Mouse (Mus musculus) hindbrain, embryonic 10.5 days (tissue): ENCODE results near the gene Rad23a. TPM values are rescaled to one million over a fixed set of nuclear protein-coding genes. Genes with fewer than 3 reads are reported as not detected.
A peak's percentile ranks its signal among the peaks of the same experiment; 100 is the strongest.

ENCODE experiments used
- DNase-seq: peaks from one replicate; pipeline ENCODE4 v3.0.0-alpha.2; 2017; ENCODE audit warnings: low spot score
- H3K27ac ChIP-seq: fragments of 300-500 bp; sonication (generic); 2 replicates; pipeline ENCODE4 v1.5.1; 2016; ENCODE audit warnings: mild to moderate bottlenecking, moderate library complexity
- H3K27me3 ChIP-seq: fragments of 300-500 bp; sonication (generic); 2 replicates; pipeline ENCODE4 v1.6.1; 2016; ENCODE audit warnings: mild to moderate bottlenecking; ENCODE audit not compliant: poor library complexity, insufficient read depth, severe bottlenecking
- H3K36me3 ChIP-seq: fragments of 300-500 bp; sonication (generic); 2 replicates; pipeline ENCODE4 v1.6.1; 2016; ENCODE audit warnings: mild to moderate bottlenecking, moderate library complexity
- H3K4me1 ChIP-seq: fragments of 300-500 bp; sonication (generic); replicated peaks from 2 replicates; pipeline ENCODE4 v1.6.1; 2016; ENCODE audit warnings: mild to moderate bottlenecking
- H3K4me3 ChIP-seq: fragments of 300-500 bp; sonication (generic); 2 replicates; pipeline ENCODE4 v1.5.1; 2016; ENCODE audit warnings: mild to moderate bottlenecking, moderate library complexity
- H3K9me3 ChIP-seq: fragments of 300-500 bp; sonication (generic); 2 replicates; pipeline ENCODE4 v1.6.1; 2016; ENCODE audit warnings: mild to moderate bottlenecking, moderate library complexity
- WGBS: fragments of 180-500 bp; shearing (Covaris S2); methylation state at CpG from one replicate; pipeline ENCODE4 v1.1.7; 2016; 5-methylcytosine and 5-hydroxymethylcytosine counted together
- polyA plus RNA-seq: library from polyadenylated mRNA; unstranded; fragments of >200 nt; fragmentation: Nextera tagmentation; extraction: Ambion mirVana; gene quantifications from 2 replicates; pipeline ENCODE4 v1.2.1, GENCODE M21; 2016

The Rad23a gene
- polyA plus RNA-seq, 1 experiment from 2014 or later: 115 TPM

DNA sequence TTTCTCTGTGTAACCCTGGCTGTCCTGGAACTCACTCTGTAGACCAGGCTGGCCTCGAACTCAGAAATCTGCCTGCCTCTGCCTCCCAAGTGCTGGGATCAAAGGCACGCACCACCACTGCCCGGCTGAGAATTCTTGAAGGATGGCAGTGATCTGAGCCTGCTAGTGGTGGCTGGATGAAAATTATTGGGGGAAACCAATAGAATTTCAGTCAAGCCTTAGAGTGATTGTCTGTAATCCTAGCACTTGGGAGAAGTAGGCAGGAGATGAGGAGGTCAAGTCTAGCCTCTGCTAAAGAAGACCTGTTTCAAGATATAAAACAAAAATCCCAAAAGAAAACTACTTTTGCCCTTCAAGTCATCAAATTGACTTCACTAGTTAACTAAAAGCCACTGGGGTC is 16.0 kb upstream of the Rad23a start:
- DNase-seq: no peak
- H3K27ac ChIP-seq: peak overlapping the region; percentile 92; the same call in 1 of the 2 replicates

DNA sequence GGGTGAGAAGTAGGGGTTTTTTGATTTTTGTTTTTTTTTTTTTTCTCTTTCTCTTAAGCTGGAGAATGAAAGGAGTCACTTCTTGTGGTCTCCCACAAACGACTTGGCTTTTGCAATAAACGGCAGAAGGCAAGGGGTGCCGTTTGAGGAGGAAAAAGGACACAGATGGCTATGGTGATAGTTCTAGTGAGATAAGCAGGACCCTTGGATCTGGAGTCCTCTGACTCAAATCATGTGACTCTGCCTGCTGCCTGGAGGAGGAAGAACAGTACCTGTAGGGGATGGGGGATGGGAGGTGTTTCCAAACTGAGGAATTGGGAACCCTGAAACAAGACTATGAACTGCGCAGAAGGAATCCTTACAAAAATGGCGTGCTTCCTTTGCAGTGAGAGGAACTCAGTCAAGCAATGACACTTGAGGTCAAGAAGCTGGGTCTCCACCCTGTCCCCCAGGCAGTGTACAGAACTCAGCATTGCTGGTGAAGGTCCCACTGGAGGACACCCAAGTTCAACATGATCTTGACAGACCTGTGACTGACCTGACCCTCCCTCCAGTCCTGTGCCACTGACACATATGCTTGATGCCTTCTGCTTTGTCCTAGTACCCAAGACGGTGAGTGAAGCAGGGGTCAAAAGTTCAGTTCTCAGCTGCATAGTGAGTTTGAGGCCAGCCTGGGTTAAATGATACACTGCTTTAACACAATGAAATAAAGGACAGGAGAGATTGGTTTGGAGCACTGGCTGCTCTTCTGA is 7.4 kb upstream of the Rad23a start:
- peak overlapping the region; percentile 99 for H3K4me3 ChIP-seq
- 58% methylated on average over 6 of the region's 6 CpGs for WGBS
- H3K27ac ChIP-seq: peak overlapping the region; percentile 97
- H3K9me3 ChIP-seq: no peaks in the 10 kb centered on the region
- peaks cover 37% of the 10 kb centered on the region for H3K4me1 ChIP-seq
- H3K36me3 ChIP-seq: peaks cover 34% of the 10 kb centered on the region
- no peaks in the 10 kb centered on the region for H3K27me3 ChIP-seq
- no peak for DNase-seq

More for the DNA sequence above, 16.0 kb upstream of the Rad23a start:
- peaks cover 25% of the 10 kb centered on the region for H3K36me3 ChIP-seq
- peak overlapping the region; percentile 97 for H3K4me3 ChIP-seq
- H3K4me1 ChIP-seq: peaks cover 14% of the 10 kb centered on the region
- no peaks in the 10 kb centered on the region for H3K9me3 ChIP-seq
- 0 out of 2 replicates have a peak, but pooled peaks cover 5% of the 10 kb centered on the region for H3K27me3 ChIP-seq
- 97% methylated on average over 3 of the region's 3 CpGs for WGBS

DNA sequence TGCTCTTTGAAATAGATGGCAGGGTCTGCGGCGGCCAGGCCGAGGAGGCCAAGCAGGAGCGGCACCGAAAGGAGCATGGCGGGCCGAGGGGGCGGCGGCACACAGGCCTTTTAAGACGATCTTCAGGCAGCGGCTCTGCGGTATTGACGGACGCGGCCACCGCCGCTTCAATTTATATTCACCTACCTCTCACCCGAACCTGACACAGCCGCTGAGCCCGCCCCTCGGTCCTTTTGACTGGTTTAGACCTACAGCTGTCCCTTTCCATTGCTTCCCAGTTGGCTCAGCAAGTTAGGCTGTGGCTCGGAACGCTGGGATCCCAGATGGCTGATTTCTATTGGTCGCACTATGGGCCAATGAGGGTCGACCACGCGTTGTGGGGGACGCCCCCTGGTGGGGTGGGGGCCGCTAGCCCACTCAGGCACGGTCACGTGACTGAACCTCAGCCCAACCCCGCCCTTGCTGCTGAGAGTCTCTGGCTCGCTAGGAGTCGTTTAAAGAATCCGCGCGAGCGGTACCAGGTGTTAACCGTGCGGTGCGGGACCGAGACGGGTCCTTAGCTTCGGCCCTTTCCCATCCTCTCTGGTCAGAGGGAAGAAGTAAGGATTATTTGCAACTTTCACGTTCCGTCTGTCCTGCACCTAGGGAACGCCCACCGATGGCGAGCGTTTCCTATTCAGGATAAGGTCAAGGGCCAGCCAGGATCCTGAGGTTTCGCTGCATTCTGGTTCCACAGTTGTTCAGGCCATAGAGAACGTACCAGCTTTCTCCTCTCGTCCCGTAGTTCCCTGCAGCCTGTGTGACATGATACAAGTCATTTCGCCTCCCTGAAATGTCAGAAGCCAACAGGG is 6.5 kb upstream of the Rad23a start, which contains the start of gene Calr:
TSS of gene Calr (minus strand) at position 213 of the 851 bp plus-strand sequence.
- peak; percentile 100 for DNase-seq
- Histone ChIP-seq H3K27ac (peak within 1 kb of the TSS; percentile 97), H3K9me3 (no peaks in the 10 kb centered on the region), H3K27me3 (no peaks in the 10 kb centered on the region), H3K36me3 (peaks cover 43% of the 10 kb centered on the region), H3K4me1 (peaks cover 37% of the 10 kb centered on the region), H3K4me3 (peak within 1 kb of the TSS; percentile 99)
- under 1% methylated on average over 55 of the region's 55 CpGs for WGBS

DNA sequence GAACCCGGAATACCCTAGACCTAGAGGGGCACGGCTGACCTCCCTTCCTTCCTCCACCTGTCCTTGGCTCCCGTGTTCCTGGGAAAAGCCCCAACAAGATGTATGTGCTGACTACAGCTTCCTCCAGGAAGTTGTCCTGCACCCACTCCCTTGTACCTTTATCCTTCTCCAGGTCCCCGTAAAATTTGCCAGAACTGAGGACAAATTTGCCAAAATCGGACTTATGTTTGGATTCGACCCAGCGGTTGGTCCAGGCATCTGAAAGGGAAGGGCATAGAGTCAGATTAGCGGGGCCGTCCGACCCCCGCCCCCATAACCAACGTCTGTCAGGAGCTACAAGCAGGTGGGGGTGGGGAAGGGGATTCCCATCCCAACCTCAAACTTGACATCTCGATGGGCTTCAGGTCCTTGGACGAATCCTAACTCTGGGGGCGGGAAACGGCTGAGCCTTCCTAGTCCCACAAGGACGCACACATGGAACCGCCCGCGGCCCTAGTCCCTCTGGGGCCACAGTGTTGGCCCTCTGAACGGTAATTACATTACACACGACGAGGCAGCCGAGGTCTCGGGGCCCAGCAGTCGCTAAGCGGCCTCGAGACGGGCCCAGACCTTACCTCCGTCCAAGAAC is 5.7 kb upstream of the Rad23a start:
- H3K36me3 ChIP-seq: peaks cover 51% of the 10 kb centered on the region
- DNase-seq: no peak
- peak overlapping the region; percentile 99 for H3K4me3 ChIP-seq

DNA sequence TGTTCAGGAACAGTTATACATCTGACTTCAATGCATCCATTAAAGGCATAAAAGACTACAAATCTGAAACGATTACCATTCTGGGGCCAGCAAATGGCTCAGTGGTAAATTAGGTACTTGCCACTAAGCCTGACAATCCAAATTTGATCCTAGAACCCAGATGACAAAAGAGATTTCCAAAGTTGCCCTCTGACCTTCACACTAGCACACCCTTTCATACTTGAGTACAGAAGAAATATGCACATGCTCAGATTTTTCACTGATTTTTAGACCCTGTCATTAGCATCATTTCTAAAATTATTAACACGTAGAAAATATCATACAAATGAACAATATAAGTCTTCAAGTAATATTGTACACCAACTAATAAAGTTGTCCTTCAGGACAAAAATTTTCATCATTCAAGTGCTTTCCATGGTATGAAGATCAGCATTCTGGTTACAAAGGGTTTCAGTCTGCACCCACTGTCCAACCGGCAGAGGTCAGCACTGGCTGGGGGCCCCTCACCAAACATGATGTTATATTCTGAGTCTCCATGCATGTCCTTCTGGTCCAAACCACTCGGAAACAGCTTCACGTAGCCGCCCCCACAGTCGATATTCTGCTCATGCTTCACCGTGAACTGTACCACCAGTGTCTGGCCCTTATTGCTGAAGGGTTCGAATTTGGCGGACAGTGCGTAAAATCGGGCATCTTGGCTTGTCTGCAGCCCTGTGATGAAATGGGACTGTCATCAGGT is 5.1 kb upstream of the Rad23a start:
- 22% methylated on average over 12 of the region's 12 CpGs for WGBS
- Histone ChIP-seq H3K4me1 (peaks cover 37% of the 10 kb centered on the region), H3K9me3 (no peaks in the 10 kb centered on the region), H3K36me3 (peaks cover 53% of the 10 kb centered on the region), H3K27me3 (no peaks in the 10 kb centered on the region), H3K27ac (peak overlapping the region; percentile 97), H3K4me3 (peak overlapping the region; percentile 99)
- DNase-seq: peak; percentile 59

More for the DNA sequence above, 5.7 kb upstream of the Rad23a start:
- Histone ChIP-seq H3K27ac (peak overlapping the region; percentile 97), H3K4me1 (peaks cover 37% of the 10 kb centered on the region), H3K27me3 (no peaks in the 10 kb centered on the region), H3K9me3 (no peaks in the 10 kb centered on the region)
- WGBS: 1% methylated on average over 30 of the region's 30 CpGs

DNA sequence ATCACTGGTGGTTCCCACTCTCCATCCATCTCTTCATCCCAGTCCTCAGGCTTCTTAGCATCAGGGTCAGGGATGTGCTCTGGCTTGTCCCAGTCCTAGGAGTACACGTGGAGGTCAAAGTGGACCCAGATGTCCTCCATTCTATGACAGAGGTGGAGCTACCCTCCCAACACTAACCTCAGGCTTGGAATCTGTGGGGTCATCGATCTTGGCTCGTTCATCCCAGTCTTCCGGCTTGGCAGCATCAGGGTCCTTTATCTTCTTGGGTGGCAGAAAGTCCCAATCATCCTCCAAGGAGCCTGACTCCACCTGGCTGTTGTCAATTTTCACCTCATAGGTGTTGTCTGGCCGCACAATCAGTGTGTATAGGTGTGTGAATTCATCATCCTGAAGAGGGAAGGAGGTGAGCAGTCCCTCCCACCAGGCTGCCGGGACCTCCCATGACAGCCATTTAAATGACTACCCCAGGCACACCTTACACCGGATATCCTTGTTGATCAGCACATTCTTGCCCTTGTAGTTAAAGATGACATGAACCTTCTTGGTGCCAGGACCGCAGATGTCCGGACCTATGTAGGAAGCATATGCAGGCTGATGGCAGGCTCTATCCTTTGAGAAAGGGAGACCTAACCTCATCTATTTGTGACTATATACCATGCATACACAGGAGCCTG is 4.1 kb upstream of the Rad23a start:
- no peak for DNase-seq
- H3K4me3 ChIP-seq: peak overlapping the region; percentile 99
- H3K4me1 ChIP-seq: peaks cover 40% of the 10 kb centered on the region
- 91% methylated on average over 9 of the region's 9 CpGs for WGBS
- peaks cover 53% of the 10 kb centered on the region for H3K36me3 ChIP-seq
- 0 out of 2 replicates have a peak overlapping the region, but pooled peaks have one; percentile 23 for H3K27ac ChIP-seq
- no peaks in the 10 kb centered on the region for H3K27me3 ChIP-seq
- no peaks in the 10 kb centered on the region for H3K9me3 ChIP-seq

DNA sequence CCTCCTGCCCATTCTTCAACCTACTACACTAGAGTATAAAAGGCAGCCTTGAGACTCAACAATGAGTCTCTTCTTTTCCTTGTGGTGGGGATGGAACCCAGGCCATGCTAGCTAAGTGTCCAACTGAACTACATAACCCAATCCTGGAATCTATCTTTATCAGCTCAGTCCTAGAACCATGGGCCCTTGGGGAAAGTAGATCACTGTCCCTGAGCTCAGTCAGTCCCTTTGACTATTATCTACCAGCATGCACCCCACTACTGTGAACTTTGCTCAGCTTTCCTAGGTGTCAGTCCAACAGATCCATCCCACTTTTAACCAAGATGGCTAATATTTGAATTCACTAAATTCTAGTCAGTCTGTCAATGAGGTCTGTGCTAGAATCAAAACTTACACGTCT is 1.0 kb upstream of the Rad23a start:
- DNase-seq: no peak
- 76% methylated on average over 1 of the region's 1 CpGs for WGBS
- no peaks in the 10 kb centered on the region for H3K9me3 ChIP-seq
- no peaks in the 10 kb centered on the region for H3K27me3 ChIP-seq
- H3K27ac ChIP-seq: no peak overlapping the region
- H3K4me3 ChIP-seq: peak overlapping the region; percentile 11; the same call in 1 of the 2 replicates
- H3K4me1 ChIP-seq: peaks cover 55% of the 10 kb centered on the region
- H3K36me3 ChIP-seq: peaks cover 81% of the 10 kb centered on the region

DNA sequence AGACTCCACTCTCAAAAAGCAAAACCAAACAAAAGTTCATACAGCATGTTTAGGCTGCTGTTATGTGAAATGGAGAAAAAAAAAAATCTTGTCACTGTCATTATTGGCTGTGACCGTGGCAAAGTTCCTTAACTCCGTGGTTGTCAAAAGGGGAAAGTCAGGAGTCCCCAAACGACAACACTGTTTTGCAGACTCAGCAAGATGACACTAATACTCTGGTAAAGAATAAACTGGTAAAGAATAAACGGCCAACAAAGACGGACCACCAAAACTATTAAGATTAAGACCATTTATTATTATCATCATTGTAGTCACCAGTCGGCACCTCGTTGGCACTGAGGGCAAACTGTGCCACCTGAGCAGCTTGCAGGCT is 604 bp downstream of the Rad23a start:
- peaks cover 82% of the 10 kb centered on the region for H3K36me3 ChIP-seq
- H3K27me3 ChIP-seq: no peaks in the 10 kb centered on the region
- H3K9me3 ChIP-seq: no peaks in the 10 kb centered on the region
- peak overlapping the region; percentile 97 for H3K27ac ChIP-seq
- peaks cover 56% of the 10 kb centered on the region for H3K4me1 ChIP-seq
- 6% methylated on average over 7 of the region's 7 CpGs for WGBS
- peak overlapping the region; percentile 97 for H3K4me3 ChIP-seq
- DNase-seq: no peak

DNA sequence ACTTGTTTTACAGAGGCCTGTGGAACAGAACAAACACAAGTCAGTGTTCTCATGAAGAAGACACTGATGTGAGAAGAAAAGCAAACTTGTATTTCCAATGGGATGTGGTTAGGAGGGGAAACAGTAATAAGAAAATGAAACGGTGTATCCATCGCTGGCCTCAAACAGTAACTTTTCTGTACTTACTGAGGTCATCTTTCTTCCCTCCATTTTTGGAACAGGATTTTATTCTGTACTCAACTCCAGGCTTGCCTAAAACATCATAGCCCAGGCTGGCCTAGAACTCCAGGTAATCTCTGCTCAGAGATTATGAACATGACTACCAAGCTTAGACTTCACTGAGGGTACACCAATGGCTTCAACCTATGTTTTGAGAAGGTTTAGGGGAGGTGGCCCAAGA is 1.1 kb downstream of the Rad23a start:
- 96% methylated on average over 2 of the region's 2 CpGs for WGBS
- H3K4me1 ChIP-seq: peaks cover 56% of the 10 kb centered on the region
- DNase-seq: no peak
- peaks cover 82% of the 10 kb centered on the region for H3K36me3 ChIP-seq
- H3K27ac ChIP-seq: no peak overlapping the region; the same call in 1 of the 2 replicates
- H3K4me3 ChIP-seq: peak overlapping the region; percentile 97
- no peaks in the 10 kb centered on the region for H3K9me3 ChIP-seq
- no peaks in the 10 kb centered on the region for H3K27me3 ChIP-seq

DNA sequence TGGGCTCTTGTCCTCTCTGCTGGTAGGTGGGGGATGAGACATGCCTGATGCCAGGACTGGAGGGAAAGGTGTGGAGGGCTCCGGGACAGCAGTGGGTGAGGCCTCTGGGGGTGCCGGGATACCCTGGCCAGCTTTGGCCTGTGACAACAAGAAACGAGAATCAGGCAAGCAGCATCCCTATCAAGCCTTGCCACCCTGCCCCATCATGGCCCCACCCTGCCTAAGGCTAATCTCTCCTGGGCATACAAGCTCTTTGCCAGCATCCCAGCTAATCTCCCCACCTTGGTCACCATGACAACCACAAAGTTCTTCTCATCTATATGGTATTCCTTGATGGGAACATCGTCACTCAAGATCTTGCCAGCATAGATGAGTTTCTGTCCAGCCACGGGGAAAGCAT is 2.0 kb downstream of the Rad23a start:
- peak overlapping the region; percentile 23; the same call in 1 of the 2 replicates for H3K4me3 ChIP-seq
- WGBS: 92% methylated on average over 5 of the region's 5 CpGs
- H3K4me1 ChIP-seq: peaks cover 56% of the 10 kb centered on the region
- peak overlapping the region; percentile 17; the same call in 1 of the 2 replicates for H3K27ac ChIP-seq
- no peak for DNase-seq
- peaks cover 82% of the 10 kb centered on the region for H3K36me3 ChIP-seq
- no peaks in the 10 kb centered on the region for H3K9me3 ChIP-seq
- no peaks in the 10 kb centered on the region for H3K27me3 ChIP-seq

DNA sequence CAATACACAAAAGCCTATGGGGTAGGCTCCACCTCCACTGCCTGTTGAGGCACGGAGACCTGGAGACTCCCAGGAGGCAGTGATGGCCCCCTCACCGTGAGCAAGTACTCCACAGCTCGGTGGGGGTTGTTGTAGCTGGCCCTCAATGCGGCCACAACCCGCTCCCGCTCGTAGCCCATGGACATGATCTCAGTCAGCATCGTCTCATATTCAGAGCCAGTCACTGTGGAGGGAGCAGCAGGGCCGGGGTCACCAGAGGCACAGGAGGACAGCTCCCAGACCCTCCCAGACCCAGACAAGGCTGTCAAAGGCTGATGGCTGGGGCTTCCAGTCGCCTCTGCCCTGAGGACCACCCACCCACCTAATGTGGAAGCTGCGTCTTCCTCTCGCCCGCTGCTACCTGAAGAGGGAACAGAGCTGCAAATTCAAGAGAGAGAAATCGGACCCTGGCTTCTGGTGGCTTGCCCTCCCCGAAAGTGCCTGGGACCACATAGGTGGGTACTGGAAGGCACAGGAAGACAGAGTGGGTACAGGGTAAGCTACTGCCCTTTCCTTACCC is 2.5 kb downstream of the Rad23a start:
- 75% methylated on average over 15 of the region's 15 CpGs for WGBS
- no peaks in the 10 kb centered on the region for H3K9me3 ChIP-seq
- peaks cover 57% of the 10 kb centered on the region for H3K4me1 ChIP-seq
- no peaks in the 10 kb centered on the region for H3K27me3 ChIP-seq
- peaks cover 79% of the 10 kb centered on the region for H3K36me3 ChIP-seq
- DNase-seq: no peak
- H3K4me3 ChIP-seq: peak overlapping the region; percentile 23; the same call in 1 of the 2 replicates
- H3K27ac ChIP-seq: peak overlapping the region; percentile 17
